Mouse (Mus musculus): ENCODE measurements at regions not wholly inside any gene's neighbourhood (a gene's known extent, or its start where the extent isn't known, plus 50 kb on each side); places are given as distances from the start of the nearest gene placed in this dataset.

GRCm38 (mm10) chr9:25201671-25202070 lies 50.1 kb upstream of the Herpud2 start:
- in situ Hi-C loops (cut with MboI, MseI), result loop anchor here (5.0 kb wide), 1 partner anchor 41 kb away; no protein-coding TSS in a partner anchor

All from T-helper 2 cell (primary cell).